In genomic region chr2:132934711-132935110, GRCm38 (mm10) we compare ENCODE assay signal across 19 mouse cellular contexts. TPM values are rescaled to one million over a fixed set of nuclear protein-coding genes. Genes with fewer than 3 reads are reported as not detected.
"Had no signal": no experiment of that assay in that cellular context is flagged by ENCODE, and none has a peak within 500 bp of the region (broad histone marks: within the 10 kb centered on the region; RNA-seq: fewer than 3 reads in every experiment).

No protein-coding gene starts in this region.

- H3K36me3 ChIP-seq: lung, embryonic 15.5 days; midbrain, embryonic 13.5 days; midbrain, embryonic 15.5 days; neural tube, embryonic 12.5 days; stomach, embryonic 15.5 days had no signal

- H3K27me3 ChIP-seq: lung, embryonic 15.5 days; midbrain, embryonic 13.5 days; midbrain, embryonic 15.5 days; neural tube, embryonic 12.5 days; stomach, embryonic 15.5 days had no signal

- ATAC-seq: liver, postnatal 0 days; lung, postnatal 0 days; midbrain, embryonic 13.5 days; midbrain, embryonic 15.5 days had no signal

- H3K9me3 ChIP-seq: lung, embryonic 15.5 days; midbrain, embryonic 13.5 days; midbrain, embryonic 15.5 days; neural tube, embryonic 12.5 days; stomach, embryonic 15.5 days had no signal

- DNase-seq: liver, postnatal 0 days; lung, adult 2 months; lung, postnatal 14 days; lung, postnatal 36 days; right cerebral cortex, postnatal 14 days; thymus, adult 18-20 months; thymus, postnatal 14 days; thymus, postnatal 36 days had no signal

- H3K9ac ChIP-seq: liver, postnatal 0 days; lung, embryonic 15.5 days; midbrain, embryonic 13.5 days; midbrain, embryonic 15.5 days; neural tube, embryonic 12.5 days; stomach, embryonic 15.5 days had no signal

- H3K4me1 ChIP-seq: lung, embryonic 15.5 days; megakaryocyte, embryonic 14.5 days; midbrain, embryonic 13.5 days; midbrain, embryonic 15.5 days; neural tube, embryonic 12.5 days; stomach, embryonic 15.5 days had no signal

- H3K27ac ChIP-seq: lung, embryonic 15.5 days; macrophage; midbrain, embryonic 13.5 days; midbrain, embryonic 15.5 days; neural tube, embryonic 12.5 days; stomach, embryonic 15.5 days had no signal

- H3K4me3 ChIP-seq: lung, embryonic 15.5 days; megakaryocyte, embryonic 14.5 days; midbrain, embryonic 13.5 days; midbrain, embryonic 15.5 days; neural tube, embryonic 12.5 days; stomach, embryonic 15.5 days had no signal

- H3K4me2 ChIP-seq: lung, embryonic 15.5 days; midbrain, embryonic 11.5 days; midbrain, embryonic 13.5 days; midbrain, embryonic 15.5 days; neural tube, embryonic 12.5 days; stomach, embryonic 15.5 days had no signal

RNA-seq across cellular contexts. Expression of gene Fermt1, which starts 11.0 kb away (rescaled TPM):
- polyA plus RNA-seq: macrophage; midbrain, embryonic 13.5 days; midbrain, embryonic 15.5 days; midbrain, postnatal 0 days; neural tube, embryonic 14.5 days had no signal

RNA-seq across cellular contexts. Expression of gene Lrrn4, which starts 54.0 kb away (rescaled TPM):
- polyA plus RNA-seq: macrophage had no signal
